24 mouse cellular contexts compared by ENCODE assay signal in genomic region chr16:18713017-18713416, GRCm38 (mm10).
"Had no signal": no experiment of that assay in that cellular context is flagged by ENCODE, and none has a peak within 500 bp of the region (broad histone marks: within the 10 kb centered on the region; RNA-seq: fewer than 3 reads in every experiment).

No protein-coding gene starts in this region.

- H3K4me1 ChIP-seq: hindbrain, embryonic 12.5 days; intestine, embryonic 15.5 days; limb, embryonic 10.5 days; limb, embryonic 12.5 days had no signal

- DNase-seq: gastrocnemius, adult 2 months; gastrocnemius, postnatal 10 days; gastrocnemius, postnatal 25 days; heart, postnatal 10 days; heart, postnatal 4 days; kidney, adult 11 months; kidney, adult 2 months; kidney, adult 9 months; kidney, postnatal 10 days; kidney, postnatal 25 days; kidney, postnatal 4 days; liver had no signal

- H3K4me2 ChIP-seq: heart, embryonic 12.5 days; hindbrain, embryonic 12.5 days; hindbrain, embryonic 14.5 days; intestine, embryonic 15.5 days; limb, embryonic 12.5 days had no signal

- H3K27me3 ChIP-seq: heart, embryonic 12.5 days; hindbrain, embryonic 12.5 days; intestine, embryonic 15.5 days; limb, embryonic 12.5 days had no signal

- H3K9me3 ChIP-seq: heart, embryonic 10.5 days; heart, embryonic 12.5 days; hindbrain, embryonic 10.5 days; hindbrain, embryonic 12.5 days; intestine, embryonic 15.5 days; limb, embryonic 10.5 days; limb, embryonic 12.5 days had no signal

- H3K4me3 ChIP-seq: gastrocnemius, adult 2 months; heart, embryonic 10.5 days; heart, embryonic 12.5 days; hindbrain, embryonic 10.5 days; hindbrain, embryonic 12.5 days; intestine, embryonic 15.5 days; layer of hippocampus, adult 2 months; left cerebral cortex, adult 2 months; limb, embryonic 10.5 days; limb, embryonic 12.5 days had no signal

- H3K36me3 ChIP-seq: heart, embryonic 10.5 days; heart, embryonic 12.5 days; hindbrain, embryonic 10.5 days; hindbrain, embryonic 12.5 days; intestine, embryonic 15.5 days; limb, embryonic 10.5 days; limb, embryonic 12.5 days had no signal

- ATAC-seq: hindbrain, embryonic 16.5 days; inflammation-experienced regulatory T-cells, adult 6 months; intestine, embryonic 15.5 days had no signal

- H3K9ac ChIP-seq: heart, embryonic 12.5 days; hindbrain, embryonic 12.5 days; hindbrain, embryonic 14.5 days; intestine, embryonic 15.5 days; limb, embryonic 12.5 days had no signal

- H3K27ac ChIP-seq: gastrocnemius, adult 2 months; heart, embryonic 10.5 days; hindbrain, embryonic 10.5 days; hindbrain, embryonic 12.5 days; hindbrain, embryonic 14.5 days; intestine, embryonic 15.5 days; layer of hippocampus, adult 2 months; left cerebral cortex, adult 2 months; limb, embryonic 10.5 days; limb, embryonic 12.5 days had no signal
